Mouse (Mus musculus): ENCODE results near the gene Foxp4. TPM values are rescaled to one million over a fixed set of nuclear protein-coding genes. Genes with fewer than 3 reads are reported as not detected.
A peak's percentile ranks its signal among the peaks of the same experiment; 100 is the strongest.

Foxp4 gene
- polyA plus RNA-seq, 1 experiment from 2014 or later = 24.3 TPM

DNA sequence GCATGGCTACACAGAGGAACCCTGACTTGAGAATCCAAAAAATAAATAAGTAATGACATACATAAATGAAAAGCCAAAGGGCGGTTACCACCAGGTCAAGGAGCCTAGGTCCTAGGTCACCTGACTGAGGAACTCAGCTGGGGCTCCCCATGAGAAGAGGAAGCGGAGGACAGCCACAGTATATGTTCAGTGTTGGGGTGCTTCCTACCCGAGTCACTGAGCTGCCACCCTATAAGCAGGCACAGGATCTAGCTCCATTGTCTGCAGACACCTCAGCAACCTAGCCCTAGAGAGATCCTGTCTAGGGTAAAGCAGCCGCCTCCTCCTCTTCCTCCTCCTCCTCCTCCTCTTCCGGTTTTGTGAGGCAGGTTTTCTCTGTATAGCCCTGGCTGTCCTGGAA lies 41.3 kb downstream of the Foxp4 start:
- no peak overlapping the region for H3K4me3 ChIP-seq (replicated peaks)
- H3K4me1 ChIP-seq = peaks cover 68% of the 10 kb centered on the region
- no peak overlapping the region for H3K4me2 ChIP-seq
- no peak overlapping the region for H3K9ac ChIP-seq
- peaks cover 18% of the 10 kb centered on the region for H3K36me3 ChIP-seq (replicated peaks)
- ATAC-seq (ENCODE audit: low FRiP score) = no peak
- no peaks in the 10 kb centered on the region for H3K9me3 ChIP-seq
- 84% methylated on average over 5 of the region's 5 CpGs for WGBS
- H3K27ac ChIP-seq = no peak overlapping the region
- peaks cover 35% of the 10 kb centered on the region for H3K27me3 ChIP-seq

DNA sequence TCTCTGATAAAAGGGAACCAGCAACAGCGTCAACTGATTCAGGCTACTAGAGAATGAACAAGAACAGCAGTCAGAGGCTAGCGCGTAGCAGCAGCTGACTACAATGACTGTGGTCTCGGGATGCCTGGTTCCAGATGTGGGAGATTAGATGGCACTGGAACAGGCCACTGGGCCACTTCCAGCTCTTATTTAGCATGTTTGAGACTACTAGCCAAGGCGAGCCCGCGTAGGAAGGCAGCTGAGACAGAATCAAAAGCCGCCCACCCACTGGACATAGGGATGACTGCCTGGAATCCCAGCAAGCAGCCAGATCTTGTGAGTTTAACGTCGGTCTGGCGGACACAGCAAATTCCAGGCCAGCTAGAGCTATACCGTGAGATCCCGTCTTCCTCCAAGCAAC lies 43.1 kb downstream of the Foxp4 start:
- 73% methylated on average over 13 of the region's 13 CpGs for WGBS
- H3K9ac ChIP-seq = no peak overlapping the region
- H3K36me3 ChIP-seq (replicated peaks) = peaks cover 20% of the 10 kb centered on the region
- no peak overlapping the region for H3K4me3 ChIP-seq (replicated peaks)
- no peak for ATAC-seq (ENCODE audit: low FRiP score)
- peaks cover 41% of the 10 kb centered on the region for H3K27me3 ChIP-seq
- H3K4me2 ChIP-seq = no peak overlapping the region
- H3K9me3 ChIP-seq = no peaks in the 10 kb centered on the region
- peaks cover 68% of the 10 kb centered on the region for H3K4me1 ChIP-seq
- no peak overlapping the region for H3K27ac ChIP-seq

DNA sequence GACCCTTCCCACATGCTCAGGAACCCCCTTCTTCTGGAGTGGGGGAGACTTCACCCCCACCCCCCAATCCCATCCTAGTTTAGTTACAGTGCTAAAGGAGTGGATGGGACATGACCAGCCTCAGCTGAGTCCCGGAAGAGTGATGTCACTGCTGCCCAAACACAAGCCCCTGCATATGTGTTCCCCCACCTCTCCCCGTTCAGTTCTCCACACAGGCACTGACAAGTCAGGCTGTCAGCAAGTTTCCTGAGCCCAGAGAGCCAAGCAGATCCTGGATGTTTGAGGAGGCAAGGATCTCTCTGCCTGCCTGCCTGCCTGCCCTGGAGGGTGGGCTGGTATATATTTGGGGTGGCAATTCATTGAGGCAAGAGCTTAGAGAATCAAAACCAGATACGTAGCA lies 45.2 kb downstream of the Foxp4 start:
- Histone ChIP-seq H3K4me1 (peaks cover 82% of the 10 kb centered on the region), H3K27me3 (peaks cover 48% of the 10 kb centered on the region), H3K36me3 (replicated peaks) (peaks cover 22% of the 10 kb centered on the region), H3K4me2 (peak overlapping the region; percentile 50), H3K27ac (peak overlapping the region; percentile 88; the same call in 1 of the 2 replicates), H3K9me3 (no peaks in the 10 kb centered on the region), H3K4me3 (replicated peaks) (no peak overlapping the region), H3K9ac (0 out of 2 replicates have a peak overlapping the region, but pooled peaks have one; percentile 5)
- WGBS = 28% methylated on average over 3 of the region's 3 CpGs
- 0 out of 2 replicates have a peak, but pooled peaks have one; percentile 13 for ATAC-seq (ENCODE audit: low FRiP score)

DNA sequence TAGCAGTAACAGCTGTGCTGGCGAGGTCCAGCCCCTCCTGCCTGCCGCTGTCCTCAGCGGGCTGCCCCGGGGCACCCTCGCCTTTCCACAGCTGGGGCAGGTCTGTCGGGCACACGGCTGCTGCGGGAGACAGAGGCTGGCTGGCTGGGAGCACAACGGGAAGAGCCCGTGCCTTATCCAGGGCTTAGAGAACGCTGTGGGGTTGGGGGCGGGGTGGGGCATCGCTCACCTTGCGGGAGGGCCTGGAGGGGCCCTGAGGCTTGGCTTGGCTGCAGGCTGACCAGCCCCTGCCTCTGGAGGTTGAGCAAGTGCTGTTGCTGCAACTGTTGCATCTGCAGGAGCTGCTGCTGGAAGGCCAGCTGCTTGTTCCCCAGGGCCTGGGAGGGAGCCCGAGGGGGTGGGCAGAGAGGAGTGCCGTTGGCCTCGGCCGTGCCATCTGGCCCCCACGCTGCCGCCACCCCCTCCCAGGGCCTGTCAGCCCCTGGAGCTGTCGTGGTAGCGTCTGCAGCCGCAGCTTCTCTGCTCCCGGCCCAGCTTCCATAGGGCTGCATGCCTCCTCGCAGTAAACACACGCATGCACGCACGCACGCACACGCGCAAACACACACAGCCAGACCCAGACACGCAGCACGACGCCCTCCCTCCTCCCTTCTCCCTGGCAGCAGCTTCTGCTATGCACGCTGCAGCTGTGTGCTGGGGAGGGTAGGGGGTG lies 45.9 kb downstream of the Foxp4 start:
- peak overlapping the region; percentile 50 for H3K4me2 ChIP-seq
- peak; percentile 15; the same call in 1 of the 2 replicates for ATAC-seq (ENCODE audit: low FRiP score)
- peak overlapping the region; percentile 88 for H3K27ac ChIP-seq
- peak overlapping the region; percentile 27 for H3K4me3 ChIP-seq (replicated peaks)
- H3K9me3 ChIP-seq = no peaks in the 10 kb centered on the region
- 8% methylated on average over 35 of the region's 35 CpGs for WGBS
- peaks cover 51% of the 10 kb centered on the region for H3K27me3 ChIP-seq
- peaks cover 89% of the 10 kb centered on the region for H3K4me1 ChIP-seq
- peaks cover 19% of the 10 kb centered on the region for H3K36me3 ChIP-seq (replicated peaks)
- H3K9ac ChIP-seq = peak overlapping the region; percentile 58

DNA sequence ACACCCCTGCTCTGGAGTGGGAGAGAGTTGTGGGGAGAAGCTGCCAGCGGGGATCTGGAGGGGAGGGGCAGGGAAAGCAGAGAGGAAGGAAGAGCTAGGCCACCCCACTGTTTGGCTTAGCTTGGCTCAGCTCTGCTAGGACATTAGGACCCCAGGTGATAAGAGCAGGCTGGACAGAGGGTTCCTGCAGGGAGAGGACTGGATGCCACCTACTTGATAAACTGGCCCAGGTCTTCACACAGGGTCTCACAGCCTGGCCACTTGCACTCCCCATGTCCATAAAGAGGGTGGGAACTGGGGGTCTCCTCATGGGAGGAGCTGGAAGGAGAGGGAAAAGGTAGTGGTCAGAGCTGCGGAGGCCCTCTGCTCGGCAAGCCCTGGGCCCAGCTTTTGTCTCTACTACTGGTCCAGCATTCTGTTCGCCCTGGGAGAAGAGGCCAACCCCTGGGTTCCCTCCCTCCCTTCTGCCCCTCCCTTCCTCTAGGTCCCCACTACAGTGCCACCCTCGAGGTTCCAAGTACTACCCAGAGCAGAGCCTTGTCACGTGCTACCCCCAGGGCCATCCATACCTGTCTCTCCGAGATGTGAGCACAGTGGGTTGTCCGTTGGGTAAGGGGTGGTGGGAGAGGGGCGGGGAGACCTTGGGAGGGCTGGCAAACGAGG lies 46.6 kb downstream of the Foxp4 start:
- Histone ChIP-seq H3K9ac (peak overlapping the region; percentile 58), H3K36me3 (replicated peaks) (peaks cover 15% of the 10 kb centered on the region), H3K4me1 (peaks cover 96% of the 10 kb centered on the region), H3K27me3 (peaks cover 51% of the 10 kb centered on the region), H3K9me3 (no peaks in the 10 kb centered on the region), H3K4me2 (peak overlapping the region; percentile 50), H3K4me3 (replicated peaks) (peak overlapping the region; percentile 27), H3K27ac (peak overlapping the region; percentile 88)
- peak; percentile 23 for ATAC-seq (ENCODE audit: low FRiP score)
- WGBS = 14% methylated on average over 10 of the region's 10 CpGs

DNA sequence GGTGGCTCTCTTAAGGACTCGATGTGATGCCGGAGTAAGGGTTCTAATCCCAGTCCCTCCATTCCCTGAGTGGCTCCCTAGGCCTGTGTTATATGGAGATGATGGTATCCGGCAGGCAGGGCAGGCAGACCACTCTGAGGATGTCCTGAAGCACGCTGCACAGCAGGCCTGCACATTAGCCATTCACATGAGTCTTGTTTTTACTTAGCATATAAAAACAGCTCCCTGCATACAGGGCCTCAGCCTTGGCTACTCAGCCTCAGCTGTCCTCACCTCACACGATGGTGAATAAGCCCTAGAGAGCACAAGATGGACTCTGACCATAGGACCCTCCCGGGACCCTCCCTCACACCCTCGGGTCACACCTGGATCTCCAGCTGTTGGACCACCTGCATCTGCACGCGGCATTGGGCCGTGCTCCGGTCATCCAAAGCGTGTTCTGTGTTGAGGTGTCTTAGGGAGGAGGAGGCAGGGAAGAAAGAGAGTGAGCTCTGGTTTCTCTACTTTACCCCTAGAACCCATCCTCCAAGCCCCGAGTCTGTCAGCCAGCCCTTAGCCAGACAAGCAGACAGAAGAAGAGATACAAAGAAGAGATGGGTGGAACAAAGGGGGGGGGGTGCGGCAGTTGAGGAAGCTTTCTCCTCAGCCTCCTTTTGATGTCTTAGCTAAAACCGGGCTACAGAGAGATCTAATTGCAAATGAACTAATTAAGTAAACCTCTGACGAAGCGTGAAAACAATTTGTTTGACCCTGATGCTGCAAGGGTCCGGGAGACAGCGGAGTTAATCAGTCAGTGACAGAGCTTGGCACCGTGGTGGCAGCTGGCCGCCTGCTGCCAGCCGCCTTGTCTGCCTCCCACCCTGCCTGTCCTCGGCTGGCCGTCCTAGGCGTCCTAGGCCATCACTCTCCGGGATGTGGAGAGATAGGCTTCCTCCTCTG lies 47.4 kb downstream of the Foxp4 start:
- Histone ChIP-seq H3K27ac (peak overlapping the region; percentile 88), H3K36me3 (replicated peaks) (peaks cover 12% of the 10 kb centered on the region), H3K4me2 (peak overlapping the region; percentile 50), H3K4me3 (replicated peaks) (0 out of 2 replicates have a peak overlapping the region, but pooled peaks have one; percentile 15), H3K4me1 (peaks cover 97% of the 10 kb centered on the region), H3K27me3 (peaks cover 49% of the 10 kb centered on the region), H3K9me3 (no peaks in the 10 kb centered on the region), H3K9ac (peak overlapping the region; percentile 58)
- ATAC-seq (ENCODE audit: low FRiP score) = peak; percentile 20; the same call in 1 of the 2 replicates
- WGBS = 11% methylated on average over 26 of the region's 26 CpGs

DNA sequence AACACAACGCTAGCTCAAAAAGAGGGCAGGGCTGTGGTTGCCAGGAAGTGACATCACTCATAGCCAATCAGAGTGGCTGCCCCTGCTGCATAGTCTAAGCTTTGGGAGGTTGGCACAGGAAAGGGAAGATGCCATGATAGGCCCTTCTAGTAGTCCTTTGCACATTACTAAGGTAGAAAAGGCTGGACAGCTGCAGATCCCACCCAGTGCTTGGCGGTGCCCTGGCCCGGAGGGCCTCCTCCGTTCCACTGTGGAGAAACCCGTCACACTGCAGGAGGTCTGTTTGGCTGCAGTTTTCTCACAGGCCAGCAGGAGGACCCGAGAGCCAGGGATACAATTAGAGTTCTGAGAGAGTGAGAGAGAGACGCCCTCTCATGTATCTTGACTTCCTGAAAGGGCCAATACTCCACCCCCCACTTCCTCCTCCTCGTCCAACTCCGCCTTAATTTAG lies 51.1 kb downstream of the Foxp4 start:
- peaks cover 72% of the 10 kb centered on the region for H3K4me1 ChIP-seq
- peak overlapping the region; percentile 15; the same call in 1 of the 2 replicates for H3K4me2 ChIP-seq
- no peak overlapping the region for H3K4me3 ChIP-seq (replicated peaks)
- H3K36me3 ChIP-seq (replicated peaks) = peaks cover 26% of the 10 kb centered on the region
- H3K27me3 ChIP-seq = peaks cover 38% of the 10 kb centered on the region; the same call in 1 of the 2 replicates
- H3K27ac ChIP-seq = peak overlapping the region; percentile 82
- peak; percentile 21 for ATAC-seq (ENCODE audit: low FRiP score)
- 16% methylated on average over 9 of the region's 9 CpGs for WGBS
- no peak overlapping the region for H3K9ac ChIP-seq
- H3K9me3 ChIP-seq = no peaks in the 10 kb centered on the region

DNA sequence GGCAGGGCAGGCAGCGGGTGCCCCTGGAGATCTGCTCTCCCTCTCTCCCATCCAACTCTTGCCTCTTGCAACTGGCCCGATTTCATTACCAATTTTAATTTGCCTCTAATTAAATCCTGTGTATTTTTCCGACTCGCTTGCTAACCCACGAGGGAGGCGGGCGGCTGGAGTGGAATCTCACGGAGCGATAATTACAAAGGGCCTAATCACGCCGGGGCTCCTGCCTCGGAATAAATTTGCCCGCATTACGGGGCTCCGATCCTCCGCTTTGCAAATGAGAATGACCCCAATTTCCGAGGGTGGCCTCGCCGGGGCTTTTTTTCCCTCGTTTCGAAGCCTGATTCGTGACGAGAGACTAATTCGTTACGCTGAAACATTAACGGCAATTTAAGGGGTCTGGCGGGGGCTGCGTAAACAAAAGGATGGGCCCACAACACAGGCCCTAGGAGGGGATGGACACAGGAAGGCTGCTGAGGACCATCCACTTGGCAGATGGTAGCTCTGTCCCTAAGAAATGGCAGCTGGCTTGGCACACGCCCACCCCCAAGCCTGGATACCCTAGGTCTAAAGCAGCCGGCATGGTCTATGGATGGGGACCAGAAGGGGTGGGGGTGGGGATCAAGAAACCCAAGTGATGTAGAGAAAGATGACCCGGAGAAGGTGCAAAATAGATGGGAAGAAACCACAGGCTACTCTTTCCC lies 52.0 kb downstream of the Foxp4 start:
- peak overlapping the region; percentile 29 for H3K4me2 ChIP-seq
- peak overlapping the region; percentile 0; the same call in 1 of the 2 replicates for H3K9ac ChIP-seq
- peak; percentile 68 for ATAC-seq (ENCODE audit: low FRiP score)
- H3K27me3 ChIP-seq = peaks cover 32% of the 10 kb centered on the region; the same call in 1 of the 2 replicates
- H3K4me3 ChIP-seq (replicated peaks) = no peak overlapping the region
- WGBS = 28% methylated on average over 31 of the region's 31 CpGs
- H3K4me1 ChIP-seq = peaks cover 63% of the 10 kb centered on the region
- no peaks in the 10 kb centered on the region for H3K9me3 ChIP-seq
- H3K36me3 ChIP-seq (replicated peaks) = peaks cover 33% of the 10 kb centered on the region
- H3K27ac ChIP-seq = peak overlapping the region; percentile 82

DNA sequence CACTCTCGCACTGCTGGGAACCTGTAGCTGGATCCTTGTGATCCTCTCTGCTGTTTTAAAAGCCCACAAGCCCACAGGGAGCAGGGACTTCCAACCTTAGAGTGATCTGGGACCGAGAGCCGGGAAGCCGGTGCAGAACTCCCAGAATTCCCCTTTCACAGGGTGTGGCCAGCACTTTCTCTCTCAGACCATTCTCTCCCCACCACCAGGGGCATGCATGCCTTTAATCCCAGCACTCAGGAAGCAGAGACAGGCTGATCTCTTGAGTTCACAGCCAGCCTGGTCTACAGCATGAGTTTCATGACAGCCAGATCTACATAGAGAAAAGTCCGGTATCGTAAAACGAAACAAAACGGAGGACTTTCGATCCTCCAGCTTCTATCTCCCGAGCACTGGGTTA lies 54.6 kb downstream of the Foxp4 start:
- peaks cover 39% of the 10 kb centered on the region for H3K4me1 ChIP-seq
- H3K27me3 ChIP-seq = peaks cover 38% of the 10 kb centered on the region; the same call in 1 of the 2 replicates
- H3K9ac ChIP-seq = no peak overlapping the region
- no peak overlapping the region for H3K4me2 ChIP-seq
- WGBS = 98% methylated on average over 10 of the region's 10 CpGs
- H3K4me3 ChIP-seq (replicated peaks) = no peak overlapping the region
- no peaks in the 10 kb centered on the region for H3K9me3 ChIP-seq
- ATAC-seq (ENCODE audit: low FRiP score) = no peak
- H3K27ac ChIP-seq = no peak overlapping the region
- H3K36me3 ChIP-seq (replicated peaks) = peaks cover 31% of the 10 kb centered on the region

DNA sequence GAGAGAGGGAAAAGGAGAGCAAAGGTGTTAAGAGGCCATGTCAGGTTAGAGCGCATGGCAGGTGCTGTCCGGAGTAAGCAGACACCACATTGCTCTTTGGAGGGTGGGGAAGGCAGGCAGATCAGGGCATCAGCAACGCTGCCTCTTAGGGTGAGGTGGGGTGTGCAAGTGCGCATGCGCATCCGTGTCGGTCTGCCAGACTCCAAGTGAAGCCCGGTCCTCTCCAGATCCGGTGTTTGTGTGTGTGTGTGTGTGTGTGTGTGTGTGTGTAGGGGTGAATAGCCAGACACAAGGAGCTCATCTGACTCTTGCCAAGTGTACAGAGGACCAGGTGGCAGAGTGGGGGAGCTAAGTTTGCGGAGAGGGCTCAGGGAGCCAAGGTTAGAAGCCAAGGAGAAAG lies 58.4 kb downstream of the Foxp4 start:
- H3K27ac ChIP-seq = 0 out of 2 replicates have a peak overlapping the region, but pooled peaks have one; percentile 19

DNA sequence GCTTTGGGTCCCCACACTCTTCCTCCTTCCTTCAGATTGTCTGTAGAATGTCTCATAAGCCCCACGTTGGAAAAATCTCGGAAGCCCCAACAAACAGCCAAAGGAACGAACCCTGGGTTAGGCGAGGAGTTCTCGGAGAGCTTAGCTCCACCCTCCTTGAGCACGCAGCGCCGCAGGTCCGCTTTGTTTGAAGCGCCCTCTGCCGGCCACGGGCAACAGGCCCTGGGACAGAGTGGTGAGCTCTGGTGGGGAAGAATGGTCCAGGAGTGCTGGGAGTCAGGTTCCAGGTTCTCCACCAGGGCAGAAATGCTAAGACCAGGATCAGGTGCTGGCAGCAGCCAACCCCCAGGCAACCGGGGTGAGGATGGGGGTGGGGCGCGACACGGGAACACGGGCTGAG lies 59.9 kb downstream of the Foxp4 start:
- no peaks in the 10 kb centered on the region for H3K9me3 ChIP-seq
- H3K4me3 ChIP-seq (replicated peaks) = no peak overlapping the region
- peak overlapping the region; percentile 33; the same call in 1 of the 2 replicates for H3K9ac ChIP-seq
- H3K4me2 ChIP-seq = peak overlapping the region; percentile 39
- peaks cover 14% of the 10 kb centered on the region for H3K4me1 ChIP-seq
- 2% methylated on average over 17 of the region's 17 CpGs for WGBS
- no peak overlapping the region for H3K27ac ChIP-seq
- H3K27me3 ChIP-seq = peaks cover 19% of the 10 kb centered on the region; the same call in 1 of the 2 replicates
- peaks cover 12% of the 10 kb centered on the region for H3K36me3 ChIP-seq (replicated peaks)
- ATAC-seq (ENCODE audit: low FRiP score) = peak; percentile 81

More for the DNA sequence above, 58.4 kb downstream of the Foxp4 start:
- Histone ChIP-seq H3K4me1 (peaks cover 16% of the 10 kb centered on the region), H3K27me3 (peaks cover 30% of the 10 kb centered on the region; the same call in 1 of the 2 replicates), H3K36me3 (replicated peaks) (peaks cover 27% of the 10 kb centered on the region), H3K9me3 (no peaks in the 10 kb centered on the region), H3K4me3 (replicated peaks) (no peak overlapping the region), H3K9ac (no peak overlapping the region), H3K4me2 (no peak overlapping the region)
- ATAC-seq (ENCODE audit: low FRiP score) = no peak
- 59% methylated on average over 10 of the region's 10 CpGs for WGBS
